31 mouse cellular contexts compared by ENCODE assay signal in the genomic region with DNA sequence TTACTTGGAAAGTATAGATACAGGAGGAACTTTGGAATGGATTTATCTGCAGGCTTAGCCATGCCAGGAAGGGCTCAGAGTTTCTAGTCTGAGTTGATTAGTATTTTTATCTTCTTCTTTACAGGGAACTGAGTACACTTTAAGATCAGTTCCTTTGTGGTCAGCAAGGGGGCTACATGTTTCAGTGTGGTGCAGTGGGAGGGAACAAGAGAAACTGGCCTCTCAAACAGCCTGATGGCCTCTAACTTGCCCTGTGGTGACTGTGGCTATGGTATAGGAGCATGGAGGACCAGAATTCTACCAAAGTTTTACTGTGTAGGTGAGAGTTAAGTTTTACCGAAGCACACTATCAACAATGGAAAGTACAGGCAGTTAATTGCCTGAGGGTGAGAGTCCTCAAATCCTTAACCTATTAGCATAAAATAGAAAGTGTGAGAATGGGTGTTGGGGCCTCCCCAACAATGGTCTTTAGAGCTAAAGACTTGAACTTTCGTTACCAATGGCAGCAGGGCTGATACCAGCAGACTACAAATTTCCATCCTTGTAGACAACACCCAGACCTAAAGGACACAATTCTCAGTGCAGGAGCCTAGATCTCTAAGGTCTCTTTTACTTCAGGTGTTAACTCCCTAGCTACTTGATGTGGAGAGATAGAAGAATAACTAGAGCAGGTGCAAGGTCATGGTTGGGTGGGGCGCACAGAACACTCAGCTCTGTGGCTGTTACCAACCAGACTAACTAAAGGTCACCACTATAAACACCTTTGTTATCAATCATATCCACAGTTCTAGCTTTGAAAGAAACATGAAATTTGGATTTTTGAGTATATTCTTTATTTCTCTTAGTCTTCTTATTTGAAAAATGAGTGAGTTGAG. TPM values are rescaled to one million over a fixed set of nuclear protein-coding genes. Genes with fewer than 3 reads are reported as not detected.
DNase-seq lines count a peak whose midpoint lies in the region; ATAC-seq lines count a peak whose summit lies in the region.
"Had no signal": no experiment of that assay in that cellular context is flagged by ENCODE, and none has a peak within 500 bp of the region (broad histone marks: within the 10 kb centered on the region; RNA-seq: fewer than 3 reads in every experiment).

No protein-coding gene starts in this region.

- intact Hi-C loops in heart, postnatal 36 days (cut with DNase I): no loop called here

- no peaks in the 10 kb centered on the region for H3K9me3 ChIP-seq in forebrain, embryonic 14.5 days (replicated peaks; ENCODE audit: control insufficient read depth, low read length)
- no peaks in the 10 kb centered on the region for H3K9me3 ChIP-seq in midbrain, embryonic 15.5 days
- H3K9me3 ChIP-seq: forebrain, embryonic 10.5 days; hindbrain, embryonic 12.5 days; liver, embryonic 13.5 days; midbrain, embryonic 10.5 days had no signal

- no peak overlapping the region for H3K4me3 ChIP-seq in forebrain, embryonic 14.5 days (ENCODE audit: low read depth, low read length)
- no peak overlapping the region for H3K4me3 ChIP-seq in midbrain, embryonic 15.5 days
- H3K4me3 ChIP-seq: forebrain, embryonic 10.5 days; hindbrain, embryonic 12.5 days; layer of hippocampus, adult 2 months; liver, embryonic 13.5 days; midbrain, embryonic 10.5 days had no signal

- H3K36me3 ChIP-seq in forebrain, embryonic 14.5 days (ENCODE audit: control insufficient read depth, insufficient read depth, low read length): no peaks in the 10 kb centered on the region
- no peaks in the 10 kb centered on the region for H3K36me3 ChIP-seq in midbrain, embryonic 15.5 days (replicated peaks)
- H3K36me3 ChIP-seq: forebrain, embryonic 10.5 days; hindbrain, embryonic 12.5 days; liver, embryonic 13.5 days; midbrain, embryonic 10.5 days had no signal

- WGBS in forebrain, embryonic 14.5 days: 82% methylated on average over 3 of the region's 3 CpGs
- 85% methylated on average over 3 of the region's 3 CpGs for WGBS in midbrain, embryonic 15.5 days

- H3K9ac ChIP-seq in forebrain, embryonic 14.5 days (ENCODE audit: low read length): no peak overlapping the region
- no peak overlapping the region for H3K9ac ChIP-seq in midbrain, embryonic 15.5 days
- H3K9ac ChIP-seq: forebrain, postnatal 0 days; hindbrain, embryonic 12.5 days; liver, embryonic 13.5 days had no signal

- no peak overlapping the region for H3K27ac ChIP-seq in forebrain, embryonic 14.5 days (ENCODE audit: low read depth, low read length)
- no peak overlapping the region for H3K27ac ChIP-seq in midbrain, embryonic 15.5 days
- H3K27ac ChIP-seq: forebrain, embryonic 10.5 days; hindbrain, embryonic 12.5 days; layer of hippocampus, adult 2 months; liver, embryonic 13.5 days; midbrain, embryonic 10.5 days had no signal

- H3K27me3 ChIP-seq in forebrain, embryonic 14.5 days (replicated peaks; ENCODE audit: control insufficient read depth, insufficient read depth, low read length): no peaks in the 10 kb centered on the region
- no peaks in the 10 kb centered on the region for H3K27me3 ChIP-seq in midbrain, embryonic 15.5 days (replicated peaks)
- H3K27me3 ChIP-seq: hindbrain, embryonic 12.5 days; liver, embryonic 13.5 days had no signal

- no peak overlapping the region for H3K4me2 ChIP-seq in forebrain, embryonic 14.5 days (ENCODE audit: low read length)
- no peak overlapping the region for H3K4me2 ChIP-seq in midbrain, embryonic 15.5 days
- H3K4me2 ChIP-seq: heart, embryonic 11.5 days; hindbrain, embryonic 12.5 days; liver, embryonic 13.5 days had no signal

- no peaks in the 10 kb centered on the region for H3K4me1 ChIP-seq in forebrain, embryonic 14.5 days (ENCODE audit: control insufficient read depth, insufficient read depth, low read length)
- no peaks in the 10 kb centered on the region for H3K4me1 ChIP-seq in midbrain, embryonic 15.5 days
- H3K4me1 ChIP-seq: hindbrain, embryonic 12.5 days; midbrain, embryonic 10.5 days had no signal

- DNase-seq in heart, adult 11 months: peak; percentile 19
- no peak for DNase-seq in heart, postnatal 36 days
- DNase-seq in frontal cortex, adult 2 months (ENCODE audit: extremely low spot score in 1 of 2, low spot score in 1 of 2): no peak
- no peak for DNase-seq in forebrain, embryonic 14.5 days (ENCODE audit: low spot score)
- DNase-seq: adrenal gland, postnatal 14 days; cerebellum, adult 9-10 months; forebrain, postnatal 0 days; gastrocnemius, postnatal 36 days; kidney, adult 9 months; kidney, postnatal 25 days; layer of hippocampus, postnatal 36 days; liver, embryonic 13.5 days; lung, adult 2 months; right cerebral cortex, postnatal 14 days; spleen, adult 18-20 months; thymus, postnatal 25 days had no signal

- peak; percentile 40 for ATAC-seq in activated CD4-positive, CD25-positive, alpha-beta regulatory T cell, adult 4 months
- ATAC-seq in inflammation-experienced regulatory T-cells, adult 6 months: peak; percentile 24
- 0 out of 2 replicates have a peak, but pooled peaks have one; percentile 36 for ATAC-seq in megakaryocyte-erythroid progenitor cell, adult 5-6 weeks (replicated peaks; ENCODE audit: low FRiP score, low TSS enrichment, poor library complexity, severe bottlenecking)
- no peak for ATAC-seq in forebrain, embryonic 14.5 days
- ATAC-seq in midbrain, embryonic 15.5 days (replicated peaks): no peak
- ATAC-seq: forebrain, postnatal 0 days had no signal

RNA-seq across cellular contexts. Expression of a gene that starts 10.0 kb away (rescaled TPM):
- not detected for total RNA-seq in heart, postnatal 36 days (2021)
- 10 to 100 TPM; 22.6 to 23.4 TPM for polyA plus RNA-seq in activated CD4-positive, CD25-positive, alpha-beta regulatory T cell, adult 4 months (2017; shearing (Covaris generic))
- 10 to 100 TPM; 25.1 to 29.8 (median 28.5) TPM for polyA plus RNA-seq in inflammation-experienced regulatory T-cells, adult 6 months (2017; shearing (Covaris generic))
- total RNA-seq in megakaryocyte-erythroid progenitor cell, adult 5-6 weeks (2014; fragmentation: Nextera tagmentation): not detected in 2 replicates
- total RNA-seq in megakaryocyte-erythroid progenitor cell, adult 5-6 weeks (2017): not detected in 2 replicates
- polyA plus RNA-seq in frontal cortex, adult 2 months (2012; rRNA removed): 0.04 TPM in 1 of 2 replicates, not detected in the other
- polyA plus RNA-seq in forebrain, embryonic 14.5 days (2014; fragmentation: Nextera tagmentation; extraction: Ambion mirVana): not detected in 2 replicates
- 0.13 TPM in 1 of 2 replicates, not detected in the other for polyA plus RNA-seq in midbrain, embryonic 15.5 days (2015; fragmentation: Nextera tagmentation; extraction: Ambion mirVana)
- total RNA-seq: adrenal gland, postnatal 14 days; gastrocnemius, postnatal 36 days; layer of hippocampus, adult 2 months; layer of hippocampus, postnatal 36 days; left cerebral cortex, postnatal 25 days had no signal
- polyA plus RNA-seq: embryonic facial prominence, embryonic 11.5 days; forebrain, embryonic 10.5 days; forebrain, postnatal 0 days; heart, embryonic 11.5 days; hindbrain, embryonic 12.5 days; stomach, embryonic 14.5 days had no signal

RNA-seq across cellular contexts. Expression of a gene that starts 18.9 kb away (rescaled TPM):
- 10 to 100 TPM; 51.7 to 51.9 TPM for total RNA-seq in heart, postnatal 36 days (2021)
- 100 to 1,000 TPM; 229 to 255 TPM for polyA plus RNA-seq in activated CD4-positive, CD25-positive, alpha-beta regulatory T cell, adult 4 months (2017; shearing (Covaris generic))
- polyA plus RNA-seq in inflammation-experienced regulatory T-cells, adult 6 months (2017; shearing (Covaris generic)): 100 to 1,000 TPM; 231 to 337 (median 232) TPM
- 40.0 and 41.1 TPM in 2 replicates for total RNA-seq in megakaryocyte-erythroid progenitor cell, adult 5-6 weeks (2014; fragmentation: Nextera tagmentation)
- 16.4 and 36.4 TPM in 2 replicates for total RNA-seq in megakaryocyte-erythroid progenitor cell, adult 5-6 weeks (2017)
- polyA plus RNA-seq in frontal cortex, adult 2 months (2012; rRNA removed): 119 and 121 TPM in 2 replicates
- 134 and 145 TPM in 2 replicates for polyA plus RNA-seq in forebrain, embryonic 14.5 days (2014; fragmentation: Nextera tagmentation; extraction: Ambion mirVana)
- 124 and 130 TPM in 2 replicates for polyA plus RNA-seq in midbrain, embryonic 15.5 days (2015; fragmentation: Nextera tagmentation; extraction: Ambion mirVana)

RNA-seq across cellular contexts. Expression of a gene that starts 38.7 kb away (rescaled TPM):
- 10 to 100 TPM; 39.8 to 40.0 TPM for total RNA-seq in heart, postnatal 36 days (2021)
- 10 to 100 TPM; 34.0 to 37.2 TPM for polyA plus RNA-seq in activated CD4-positive, CD25-positive, alpha-beta regulatory T cell, adult 4 months (2017; shearing (Covaris generic))
- polyA plus RNA-seq in inflammation-experienced regulatory T-cells, adult 6 months (2017; shearing (Covaris generic)): 10 to 100 TPM; 38.9 to 52.3 (median 41.0) TPM
- total RNA-seq in megakaryocyte-erythroid progenitor cell, adult 5-6 weeks (2014; fragmentation: Nextera tagmentation): 250 and 314 TPM in 2 replicates
- total RNA-seq in megakaryocyte-erythroid progenitor cell, adult 5-6 weeks (2017): 138 and 210 TPM in 2 replicates
- polyA plus RNA-seq in frontal cortex, adult 2 months (2012; rRNA removed): 26.8 and 27.6 TPM in 2 replicates
- polyA plus RNA-seq in forebrain, embryonic 14.5 days (2014; fragmentation: Nextera tagmentation; extraction: Ambion mirVana): 8.9 and 9.1 TPM in 2 replicates
- polyA plus RNA-seq in midbrain, embryonic 15.5 days (2015; fragmentation: Nextera tagmentation; extraction: Ambion mirVana): 15.5 and 15.8 TPM in 2 replicates

RNA-seq across cellular contexts. Expression of a gene that starts 54.1 kb away (rescaled TPM):
- not detected for total RNA-seq in heart, postnatal 36 days (2021)
- polyA plus RNA-seq in activated CD4-positive, CD25-positive, alpha-beta regulatory T cell, adult 4 months (2017; shearing (Covaris generic)): under 1 TPM in 1 of 2 experiments, not detected in 1; 0.19 TPM
- polyA plus RNA-seq in inflammation-experienced regulatory T-cells, adult 6 months (2017; shearing (Covaris generic)): under 1 TPM in 1 of 3 experiments, not detected in 2; 0.24 TPM
- total RNA-seq in megakaryocyte-erythroid progenitor cell, adult 5-6 weeks (2014; fragmentation: Nextera tagmentation): not detected in 2 replicates
- total RNA-seq in megakaryocyte-erythroid progenitor cell, adult 5-6 weeks (2017): not detected in 2 replicates
- polyA plus RNA-seq in frontal cortex, adult 2 months (2012; rRNA removed): not detected in 2 replicates
- not detected in 2 replicates for polyA plus RNA-seq in forebrain, embryonic 14.5 days (2014; fragmentation: Nextera tagmentation; extraction: Ambion mirVana)
- not detected in 2 replicates for polyA plus RNA-seq in midbrain, embryonic 15.5 days (2015; fragmentation: Nextera tagmentation; extraction: Ambion mirVana)
- total RNA-seq: adrenal gland, postnatal 14 days; forebrain, postnatal 0 days; gastrocnemius, postnatal 36 days; layer of hippocampus, adult 2 months; layer of hippocampus, postnatal 36 days; left cerebral cortex, postnatal 25 days; neutrophil, adult 5-6 weeks had no signal
- polyA plus RNA-seq: embryonic facial prominence, embryonic 11.5 days; forebrain, embryonic 10.5 days; forebrain, postnatal 0 days; heart, embryonic 11.5 days; heart, postnatal 0 days; hindbrain, embryonic 12.5 days; limb, embryonic 14.5 days; liver, embryonic 13.5 days; lung, adult 2 months; midbrain, embryonic 10.5 days; stomach, embryonic 14.5 days had no signal

Comparison
In these comparisons a context has a peak if more than half of its experiments do, and no peak if none do; other contexts are left out.
1. ATAC-seq: peak in activated CD4-positive, CD25-positive, alpha-beta regulatory T cell, adult 4 months (single experiment), inflammation-experienced regulatory T-cells, adult 6 months (single experiment) and megakaryocyte-erythroid progenitor cell, adult 5-6 weeks (single experiment); none in forebrain, embryonic 14.5 days (single experiment) and midbrain, embryonic 15.5 days (single experiment).
2. RNA of a gene that starts 10.0 kb away (polyA plus RNA-seq): 25.1 to 29.8 TPM in inflammation-experienced regulatory T-cells, adult 6 months and 22.6 to 23.4 TPM in activated CD4-positive, CD25-positive, alpha-beta regulatory T cell, adult 4 months; 0.13 TPM in midbrain, embryonic 15.5 days, 0.04 TPM in frontal cortex, adult 2 months and not detected in forebrain, embryonic 14.5 days; every median in the first group is over 10 times any median in the second.